Mouse (Mus musculus) CD4-positive, CD25-positive, alpha-beta regulatory T cell, adult 2 months (primary cell): ENCODE measurements around the gene Uimc1.

Source experiments
- DNase-seq: peaks from one replicate; pipeline ENCODE4 v3.0.0-alpha.2; 2012; ENCODE audit warnings: low read depth, low spot score

Uimc1 gene

GRCm38 (mm10) chr13:54994576-54994975, 105.5 kb downstream of the Uimc1 start:
- no peak for DNase-seq

DNA sequence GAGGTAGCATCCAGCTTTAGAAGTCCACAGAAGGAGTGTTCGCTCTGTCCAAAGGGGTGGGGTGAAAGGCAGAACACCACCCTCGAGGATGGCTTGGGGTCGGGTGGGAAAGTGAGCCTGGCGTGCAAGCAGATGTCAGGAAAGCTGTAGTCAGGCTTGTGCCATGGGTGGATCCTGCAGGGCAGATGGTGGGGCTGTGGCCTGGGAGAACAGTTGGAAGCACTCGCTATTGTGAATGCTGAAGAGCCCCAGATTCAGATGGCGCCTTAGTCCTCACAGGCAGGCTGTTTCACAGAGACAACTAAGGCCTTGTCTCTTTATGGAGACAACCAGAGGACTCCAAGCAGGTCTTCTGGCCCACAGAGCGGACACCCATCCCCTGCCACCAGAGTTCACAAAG, 107.9 kb downstream of the Uimc1 start:
- no peak for DNase-seq

GRCm38 (mm10) chr13:54988181-54988760, 111.8 kb downstream of the Uimc1 start:
- DNase-seq, result no peak

GRCm38 (mm10) chr13:54987405-54987804, 112.7 kb downstream of the Uimc1 start:
- no peak for DNase-seq

DNA sequence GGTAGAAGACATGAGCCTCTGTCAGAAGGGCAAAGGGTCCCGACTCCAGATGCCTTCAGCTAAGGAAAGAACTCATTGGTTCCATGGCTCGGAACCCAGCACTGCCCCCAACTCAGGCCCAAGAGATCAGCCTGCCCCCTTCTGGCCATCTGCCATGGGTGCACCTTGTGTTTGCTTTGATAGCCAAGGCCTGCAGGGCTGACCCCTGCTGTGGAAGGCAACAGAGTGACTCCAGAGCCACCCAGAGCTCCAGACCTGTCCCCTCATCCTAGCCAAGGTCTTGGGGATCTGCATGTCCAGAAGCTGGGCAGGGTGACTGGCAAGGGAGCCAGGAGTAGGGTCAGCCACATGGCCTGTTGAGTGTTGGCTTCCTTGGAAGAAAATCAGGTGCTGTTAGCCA, 116.5 kb downstream of the Uimc1 start:
- no peak for DNase-seq

GRCm38 (mm10) chr13:54983001-54983400, 117.1 kb downstream of the Uimc1 start:
- no peak for DNase-seq

DNA sequence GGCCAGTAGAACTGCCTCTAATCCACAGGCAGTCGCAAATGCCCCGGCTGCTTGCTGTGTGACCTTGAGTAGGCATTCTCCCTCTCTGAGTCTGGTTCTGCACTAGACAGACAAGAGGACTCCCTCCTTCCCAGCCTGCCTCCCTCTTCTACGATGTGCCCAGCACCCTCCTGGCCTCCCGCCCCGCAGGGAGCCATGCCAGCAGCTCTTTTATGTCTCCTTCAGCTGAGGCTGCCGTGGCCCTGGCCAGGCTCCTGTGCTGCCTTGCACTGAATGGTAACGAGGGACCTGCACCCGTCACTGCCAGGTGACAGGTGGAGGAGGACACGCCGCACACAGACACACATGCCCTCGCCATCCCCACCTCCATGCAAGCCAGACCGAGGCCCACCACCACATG, 119.1 kb downstream of the Uimc1 start:
- DNase-seq, result no peak

- no peak for DNase-seq
These were observed 121.3 kb downstream of the Uimc1 start for GRCm38 (mm10) chr13:54978804-54979203.
